Mouse (Mus musculus) CH12.LX (cell line): ENCODE measurements around the gene Cul9. TPM values are rescaled to one million over a fixed set of nuclear protein-coding genes. Genes with fewer than 3 reads are reported as not detected.

Source experiments
- DNase-seq: peaks from one replicate; pipeline ENCODE4 v3.0.0-alpha.2; 2013; ENCODE audit errors: extremely low read depth
- H3K27ac ChIP-seq: 2 replicates; pipeline ENCODE4 v1.5.1; 2012; ENCODE audit warnings: low read depth, mild to moderate bottlenecking, control low read depth, moderate library complexity; ENCODE audit not compliant: insufficient read depth
- H3K27me3 ChIP-seq: replicated peaks from 2 replicates; pipeline ENCODE3; 2012; ENCODE audit warnings: inconsistent platforms
- H3K36me3 ChIP-seq, 2 experiments: replicated peaks in 1 of 2; 2 replicates each; pipeline versions ENCODE3 to v1.6.1; 2012; ENCODE audit warnings: inconsistent platforms in 1 of 2, low read length in 1 of 2, mild to moderate bottlenecking in 1 of 2, mixed read lengths in 1 of 2, moderate library complexity in 1 of 2; ENCODE audit not compliant: control insufficient read depth in 1 of 2, insufficient read depth in 1 of 2
- H3K4me1 ChIP-seq, 2 experiments: 2 replicates each; pipeline ENCODE4 v1.6.1; 2012; ENCODE audit warnings: inconsistent platforms in 1 of 2, moderate library complexity in 1 of 2; ENCODE audit not compliant: insufficient read depth in 2 of 2, control insufficient read depth in 1 of 2
- H3K4me2 ChIP-seq: 2 replicates; pipeline ENCODE4 v1.6.1; 2012; ENCODE audit warnings: low read depth, mild to moderate bottlenecking, control low read depth; ENCODE audit not compliant: poor library complexity, insufficient read depth, severe bottlenecking
- H3K4me3 ChIP-seq, 3 experiments: fragments of 150-350 bp in 1 of 3; sonication (generic) in 1 of 3; replicated peaks in 1 of 3; 2 replicates each; pipeline versions ENCODE3 to v1.5.1; 2011 to 2012; ENCODE audit warnings: low read depth in 2 of 3, low read length in 2 of 3, mild to moderate bottlenecking in 2 of 3, moderate library complexity in 2 of 3, control low read depth in 1 of 3, improper control_type of control experiment in 1 of 3, inconsistent platforms in 1 of 3, mixed read lengths in 1 of 3; ENCODE audit not compliant: poor library complexity in 1 of 3
- H3K79me2 ChIP-seq: replicated peaks from 2 replicates; pipeline ENCODE4 v1.6.1; 2012; ENCODE audit warnings: mild to moderate bottlenecking, moderate library complexity; ENCODE audit not compliant: control insufficient read depth, poor library complexity, insufficient read depth, severe bottlenecking; ENCODE audit errors: extremely low read depth
- H3K9ac ChIP-seq: 2 replicates; pipeline ENCODE4 v1.6.1; 2012; ENCODE audit warnings: low read depth, mild to moderate bottlenecking, control low read depth, moderate library complexity; ENCODE audit not compliant: insufficient read depth
- H3K9me3 ChIP-seq: replicated peaks from 2 replicates; pipeline ENCODE3; 2012; ENCODE audit warnings: low read length, inconsistent platforms, mixed read lengths
- BHLHE40 ChIP-seq: IDR thresholded peaks from 2 replicates; pipeline ENCODE4 v1.6.1; 2011; ENCODE audit warnings: mild to moderate bottlenecking, low read depth, low read length, improper control_type of control experiment
- CHD1 ChIP-seq: IDR thresholded peaks from 2 replicates; pipeline ENCODE4 v1.6.1; 2012; ENCODE audit warnings: low read depth, low read length, improper control_type of control experiment, inconsistent platforms
- CTCF ChIP-seq, 2 experiments: IDR thresholded peaks in 1 of 2; conservative IDR thresholded peaks in 1 of 2; 2 replicates each; pipeline ENCODE4 v1.5.1; 2011 to 2012; ENCODE audit warnings: low read depth in 2 of 2, low read length in 2 of 2, improper control_type of control experiment in 1 of 2, inconsistent platforms in 1 of 2, mild to moderate bottlenecking in 1 of 2, moderate library complexity in 1 of 2
- ELF1 ChIP-seq: IDR thresholded peaks from 2 replicates; pipeline ENCODE4 v1.6.1; 2014; ENCODE audit warnings: low read depth, mild to moderate bottlenecking, inconsistent platforms, low read length, improper control_type of control experiment
- ETS1 ChIP-seq: conservative IDR thresholded peaks from 2 replicates; pipeline ENCODE4 v1.6.1; 2012; ENCODE audit warnings: low read depth, mild to moderate bottlenecking, inconsistent platforms, low read length, improper control_type of control experiment, moderate library complexity
- HCFC1 ChIP-seq: IDR thresholded peaks from 2 replicates; pipeline ENCODE4 v1.6.1; 2012; ENCODE audit warnings: low read depth, mild to moderate bottlenecking, inconsistent platforms, low read length, improper control_type of control experiment
- IRF4 ChIP-seq: IDR thresholded peaks from 2 replicates; pipeline ENCODE4 v1.6.1; 2014; ENCODE audit warnings: low read depth, mild to moderate bottlenecking, inconsistent platforms, low read length, improper control_type of control experiment
- JUN ChIP-seq: IDR thresholded peaks from 2 replicates; pipeline ENCODE4 v1.6.1; 2011; ENCODE audit warnings: low read depth, mild to moderate bottlenecking, low read length, improper control_type of control experiment, moderate library complexity; ENCODE audit not compliant: insufficient read depth
- JUND ChIP-seq: conservative IDR thresholded peaks from 2 replicates; pipeline ENCODE4 v1.6.1; 2011; ENCODE audit warnings: low read depth, low read length, improper control_type of control experiment
- MAFK ChIP-seq: IDR thresholded peaks from 2 replicates; pipeline ENCODE4 v1.6.1; 2011; ENCODE audit warnings: low read length, improper control_type of control experiment; ENCODE audit not compliant: insufficient replicate concordance
- MAX ChIP-seq: IDR thresholded peaks from 2 replicates; pipeline ENCODE4 v1.6.1; 2011; ENCODE audit warnings: low read length, improper control_type of control experiment
- MAZ ChIP-seq: IDR thresholded peaks from 2 replicates; pipeline ENCODE4 v1.6.1; 2012; ENCODE audit warnings: low read depth, mild to moderate bottlenecking, inconsistent platforms, low read length, improper control_type of control experiment, moderate library complexity
- MEF2A ChIP-seq: IDR thresholded peaks from 2 replicates; pipeline ENCODE4 v1.6.1; 2014; ENCODE audit warnings: low read depth, mild to moderate bottlenecking, inconsistent platforms, low read length, improper control_type of control experiment, borderline replicate concordance
- MXI1 ChIP-seq: IDR thresholded peaks from 2 replicates; pipeline ENCODE4 v1.6.1; 2011; ENCODE audit warnings: mild to moderate bottlenecking, low read depth, low read length, improper control_type of control experiment
- MYC ChIP-seq: IDR thresholded peaks from 2 replicates; pipeline ENCODE4 v1.6.1; 2011; ENCODE audit warnings: low read depth, mild to moderate bottlenecking, improper control_type of control experiment, low read length
- NRF1 ChIP-seq: IDR thresholded peaks from 2 replicates; pipeline ENCODE4 v1.6.1; 2014; ENCODE audit warnings: low read depth, mild to moderate bottlenecking, inconsistent platforms, low read length, improper control_type of control experiment, moderate library complexity
- PAX5 ChIP-seq: IDR thresholded peaks from 2 replicates; pipeline ENCODE4 v1.6.1; 2012; ENCODE audit warnings: low read length, inconsistent platforms, mixed read lengths
- POLR2AphosphoS2 ChIP-seq: IDR thresholded peaks from 2 replicates; pipeline ENCODE4 v1.6.1; 2011; ENCODE audit warnings: low read depth, low read length, improper control_type of control experiment
- RCOR1 ChIP-seq: conservative IDR thresholded peaks from 2 replicates; pipeline ENCODE4 v1.6.1; 2012; ENCODE audit warnings: low read depth, mild to moderate bottlenecking, inconsistent platforms, low read length, improper control_type of control experiment
- SIN3A ChIP-seq: IDR thresholded peaks from 2 replicates; pipeline ENCODE4 v1.6.1; 2012; ENCODE audit warnings: low read length, improper control_type of control experiment, inconsistent platforms
- SMC3 ChIP-seq: IDR thresholded peaks from 2 replicates; pipeline ENCODE4 v1.6.1; 2011; ENCODE audit warnings: low read depth, low read length, improper control_type of control experiment
- TBP ChIP-seq: conservative IDR thresholded peaks from 2 replicates; pipeline ENCODE4 v1.6.1; 2011; ENCODE audit warnings: low read depth, low read length, improper control_type of control experiment
- TCF12 ChIP-seq: IDR thresholded peaks from 2 replicates; pipeline ENCODE4 v1.6.1; 2014; ENCODE audit warnings: low read depth, mild to moderate bottlenecking, inconsistent platforms, low read length, improper control_type of control experiment
- UBTF ChIP-seq: IDR thresholded peaks from 2 replicates; pipeline ENCODE4 v1.6.1; 2012; ENCODE audit warnings: low read depth, mild to moderate bottlenecking, inconsistent platforms, low read length, improper control_type of control experiment, moderate library complexity
- USF2 ChIP-seq: conservative IDR thresholded peaks from 2 replicates; pipeline ENCODE4 v1.6.1; 2011; ENCODE audit warnings: low read depth, low read length, improper control_type of control experiment
- ZC3H11A ChIP-seq: IDR thresholded peaks from 2 replicates; pipeline ENCODE4 v1.6.1; 2012; ENCODE audit warnings: low read depth, mild to moderate bottlenecking, inconsistent platforms, low read length, improper control_type of control experiment
- ZKSCAN1 ChIP-seq: IDR thresholded peaks from 2 replicates; pipeline ENCODE4 v1.6.1; 2012; ENCODE audit warnings: low read depth, inconsistent platforms, low read length, improper control_type of control experiment, borderline replicate concordance
- ZMIZ1 ChIP-seq: IDR thresholded peaks from 2 replicates; pipeline ENCODE4 v1.6.1; 2012; ENCODE audit warnings: low read depth, mild to moderate bottlenecking, inconsistent platforms, low read length, improper control_type of control experiment
- dilution Hi-C: fragments of 300-500 bp; cut with MboI; formaldehyde crosslinking; loops from 2 replicates; pipeline ENCODE4 v1.14.3; 2020; ENCODE audit warnings: low sequenced_read_pairs; ENCODE audit not compliant: extremely low pct_unique_long_range_greater_than_20kb, extremely low pct_ligation_motif_present
- in situ Hi-C: fragments of 300-500 bp; cut with MboI; formaldehyde crosslinking; loops from 3 replicates; pipeline ENCODE4 v1.14.3; 2019; ENCODE audit warnings: low sequenced_read_pairs, low pct_ligation_motif_present, low pct_unique_long_range_greater_than_20kb, mixed read lengths
- polyA plus RNA-seq: library from polyadenylated mRNA; unstranded; fragments of >175 nt; gene quantifications from 2 replicates; pipeline ENCODE4 v1.2.1, GENCODE M21; 2012; ENCODE audit warnings: low read depth; ENCODE audit not compliant: insufficient read length
- total RNA-seq, 2 experiments: library from RNA; depleted of rRNA; stranded (reverse); fragments of 300-350 nt in 1 of 2; fragments of >200 nt in 1 of 2; gene quantifications; 2 replicates each; pipeline ENCODE4 v1.2.3; 2012 to 2014

Gene Cul9
- total and polyA plus RNA-seq, 3 experiments = 0.08 to 0.27 TPM; not detected in 1

- peaks cover 2 to 19% of the 10 kb centered on the region in 2 experiments for H3K36me3 ChIP-seq
- H3K4me1 ChIP-seq = peaks cover 20 to 44% of the 10 kb centered on the region in 2 experiments
- H3K27ac ChIP-seq = peak overlapping the region; percentile 16; the same call in 1 of the 2 replicates
- in situ Hi-C loops (no loop called here), dilution Hi-C loops (no loop called here)
- H3K9ac ChIP-seq = peak overlapping the region; percentile 78
- peak; percentile 35 for DNase-seq
- H3K4me2 ChIP-seq = peak overlapping the region; percentile 83
- H3K27me3 ChIP-seq = no peaks in the 10 kb centered on the region
- peak overlapping the region; percentile 49 to 92 (median 72) for H3K4me3 ChIP-seq
- TF ChIP-seq SIN3A (no peak), JUN (no peak), IRF4 (no peak), JUND (no peak), MYC (no peak), MXI1 (no peak), UBTF (no peak), BHLHE40 (no peak), SMC3 (no peak), ZKSCAN1 (no peak)
- peaks cover 20% of the 10 kb centered on the region for H3K79me2 ChIP-seq
- no peaks in the 10 kb centered on the region for H3K9me3 ChIP-seq
These were observed 10.4 kb upstream of the Cul9 start for GRCm38 (mm10) chr17:46556584-46556945.

GRCm38 (mm10) chr17:46555673-46556583 lies 9.7 kb upstream of the Cul9 start, which contains the start of gene Srf:
Gene Srf (minus strand): TSS chr17:46556175.
- in situ Hi-C loops (no loop called here), dilution Hi-C loops (no loop called here)
- no peaks in the 10 kb centered on the region for H3K9me3 ChIP-seq
- peak within 1 kb of the TSS; percentile 70 to 92 (median 90) for H3K4me3 ChIP-seq
- H3K9ac ChIP-seq = peak within 1 kb of the TSS; percentile 82
- H3K79me2 ChIP-seq = peaks cover 20% of the 10 kb centered on the region
- H3K4me2 ChIP-seq = peak within 1 kb of the TSS; percentile 83
- no peaks in the 10 kb centered on the region for H3K27me3 ChIP-seq
- peaks cover 8 to 26% of the 10 kb centered on the region in 2 experiments for H3K36me3 ChIP-seq
- H3K4me1 ChIP-seq = peaks cover 22 to 45% of the 10 kb centered on the region in 2 experiments
- DNase-seq = peak; percentile 98
- H3K27ac ChIP-seq = peak within 1 kb of the TSS; percentile 16; the same call in 1 of the 2 replicates
- TF ChIP-seq SIN3A = peak; percentile 48; the same call in 1 of the 2 replicates
- 0 out of 2 replicates have a peak, but pooled peaks have one; percentile 6 for TF ChIP-seq JUN
- TF ChIP-seq MXI1 = peak; percentile 84
- peak; percentile 16; the same call in 1 of the 2 replicates for TF ChIP-seq MAX
- peak; percentile 31; the same call in 1 of the 2 replicates for TF ChIP-seq NRF1
- TF ChIP-seq TBP = peak; percentile 67; the same call in 1 of the 2 replicates
- peak; percentile 48; the same call in 1 of the 2 replicates for TF ChIP-seq RCOR1
- TF ChIP-seq IRF4 = peak; percentile 26
- peak; percentile 83 for TF ChIP-seq ELF1
- TF ChIP-seq PAX5 = no peak
- peak; percentile 73; the same call in 1 of the 2 replicates for TF ChIP-seq MEF2A
- TF ChIP-seq TCF12 = peak; percentile 79
- no peak; the same call in 1 of the 2 replicates for TF ChIP-seq ETS1
- no peak for TF ChIP-seq CHD1
- TF ChIP-seq POLR2AphosphoS2 = no peak
- no peak for TF ChIP-seq ZC3H11A
- TF ChIP-seq USF2 = no peak
- no peak for TF ChIP-seq JUND
- no peak for TF ChIP-seq ZKSCAN1
- no peak for TF ChIP-seq MAFK
- TF ChIP-seq MAZ = peak; percentile 68
- TF ChIP-seq CTCF (conservative IDR thresholded peaks at IDR 0.05 in 1 of 2, IDR thresholded peaks at IDR 0.05 in 1 of 2; ENCODE audit: low read depth in 2 of 2, low read length in 2 of 2) = peak in 1 of 2 experiments; percentile 51; a peak in 2 of 4 replicates
- TF ChIP-seq ZMIZ1 = peak; percentile 84
- TF ChIP-seq HCFC1 = peak; percentile 63
